Mouse (Mus musculus) urinary bladder, adult 2 months (tissue): ENCODE data around the gene Ccnd2. TPM values are rescaled to one million over a fixed set of nuclear protein-coding genes. Genes with fewer than 3 reads are reported as not detected.
A peak's percentile ranks its signal among the peaks of the same experiment; 100 is the strongest.

Experiments
- DNase-seq: peaks from one replicate; pipeline ENCODE4 v3.0.0; 2022; ENCODE audit warnings: low spot score
- polyA plus RNA-seq: library from polyadenylated mRNA; depleted of rRNA; stranded (reverse); fragments of >200 nt; gene quantifications from 2 replicates; pipeline ENCODE4 v1.2.3, GENCODE M21; 2012

Ccnd2 gene
- polyA plus RNA-seq, 1 experiment, result 49.3 TPM

GRCm38 (mm10) chr6:127148526-127149302 is 3.3 kb downstream of the Ccnd2 start:
- DNase-seq, result no peak

- peak; percentile 59 for DNase-seq
These were observed 4.3 kb downstream of the Ccnd2 start for GRCm38 (mm10) chr6:127147665-127148064.

- DNase-seq, result no peak
These were observed 5.6 kb downstream of the Ccnd2 start for GRCm38 (mm10) chr6:127146322-127146947.

GRCm38 (mm10) chr6:127145464-127146190 is 6.4 kb downstream of the Ccnd2 start:
- DNase-seq, result no peak

GRCm38 (mm10) chr6:127143576-127144288 is 8.3 kb downstream of the Ccnd2 start:
- no peak for DNase-seq

- no peak for DNase-seq
These were observed 8.9 kb downstream of the Ccnd2 start for GRCm38 (mm10) chr6:127143124-127143520.

GRCm38 (mm10) chr6:127142154-127143123 is 9.6 kb downstream of the Ccnd2 start:
- no peak for DNase-seq

- DNase-seq, result no peak
These were observed 13.0 kb downstream of the Ccnd2 start for GRCm38 (mm10) chr6:127138962-127139361.

- no peak for DNase-seq
These were observed 18.4 kb downstream of the Ccnd2 start for GRCm38 (mm10) chr6:127133433-127134245.

GRCm38 (mm10) chr6:127132719-127133118 is 19.3 kb downstream of the Ccnd2 start:
- DNase-seq, result no peak

GRCm38 (mm10) chr6:127131946-127132345 is 20.0 kb downstream of the Ccnd2 start:
- DNase-seq, result no peak

GRCm38 (mm10) chr6:127130377-127130776 is 21.6 kb downstream of the Ccnd2 start:
- no peak for DNase-seq

GRCm38 (mm10) chr6:127129659-127130058 is 22.3 kb downstream of the Ccnd2 start:
- DNase-seq, result no peak

- no peak for DNase-seq
These were observed 28.5 kb downstream of the Ccnd2 start for GRCm38 (mm10) chr6:127123506-127123905.

- no peak for DNase-seq
These were observed 29.0 kb downstream of the Ccnd2 start for GRCm38 (mm10) chr6:127122996-127123395.

GRCm38 (mm10) chr6:127122221-127122806 is 29.7 kb downstream of the Ccnd2 start:
- no peak for DNase-seq

- no peak for DNase-seq
These were observed 37.1 kb downstream of the Ccnd2 start for GRCm38 (mm10) chr6:127114753-127115456.

- peak; percentile 75 for DNase-seq
These were observed 42.5 kb downstream of the Ccnd2 start, which contains the start of gene Tigar for GRCm38 (mm10) chr6:127109402-127109930. Tigar (minus strand) TSS chr6:127109557.
